Mouse (Mus musculus) cerebellum, adult 2 months (tissue): ENCODE data around the gene Kctd2. TPM values are rescaled to one million over a fixed set of nuclear protein-coding genes. Genes with fewer than 3 reads are reported as not detected.
"Not testable (repeated sequence)": the region's sequence is repeated elsewhere in the genome, so short reads cannot be mapped to it uniquely, and the experiment has no call there.

Experiments used
- DNase-seq, 2 experiments: peaks; one replicate each; pipeline ENCODE4 v3.0.0; 2021
- H3K27ac ChIP-seq: fragments of 200-500 bp; 2 replicates; pipeline ENCODE4 v1.5.1; 2012; ENCODE audit warnings: low read length, control low read depth, inconsistent platforms; ENCODE audit not compliant: insufficient read depth
- H3K27me3 ChIP-seq: fragments of 200-500 bp; 2 replicates; pipeline ENCODE4 v1.6.1; 2012; ENCODE audit warnings: inconsistent platforms, mild to moderate bottlenecking, low read length, moderate library complexity; ENCODE audit not compliant: control insufficient read depth, insufficient read depth
- H3K4me1 ChIP-seq: fragments of 200-500 bp; 2 replicates; pipeline ENCODE4 v1.6.1; 2011; ENCODE audit warnings: low read length; ENCODE audit not compliant: control insufficient read depth, insufficient read depth
- H3K4me3 ChIP-seq: fragments of 200-500 bp; replicated peaks from 2 replicates; pipeline ENCODE3; 2011; ENCODE audit warnings: mild to moderate bottlenecking, low read depth, low read length, control low read depth; ENCODE audit not compliant: insufficient read depth
- CTCF ChIP-seq: fragments of 200-500 bp; IDR thresholded peaks from 2 replicates; pipeline ENCODE4 v1.5.1; 2011; ENCODE audit warnings: low read depth, mild to moderate bottlenecking, control low read depth, low read length, moderate library complexity, borderline replicate concordance; ENCODE audit not compliant: insufficient read depth
- POLR2A ChIP-seq: fragments of 200-500 bp; IDR thresholded peaks from 2 replicates; pipeline ENCODE4 v1.6.1; 2011; ENCODE audit warnings: low read length, control low read depth, borderline replicate concordance; ENCODE audit not compliant: insufficient read depth
- WGBS: fragments of 180-500 bp; shearing (Covaris S2); methylation state at CpG from one replicate; pipeline ENCODE4 v1.1.7; 2018; 5-methylcytosine and 5-hydroxymethylcytosine counted together
- polyA plus RNA-seq: library from polyadenylated mRNA; depleted of rRNA; stranded (reverse); fragments of >200 nt; gene quantifications from 2 replicates; pipeline ENCODE4 v1.2.3, GENCODE M21; 2012

The Kctd2 gene
- polyA plus RNA-seq, 1 experiment, result 98.0 TPM

GRCm38 (mm10) chr11:115448998-115449397, 29.1 kb downstream of the Kctd2 start:
- DNase-seq, result no peak
- no peak overlapping the region for H3K4me3 ChIP-seq
- no peaks in the 10 kb centered on the region; the same call in 1 of the 2 replicates for H3K4me1 ChIP-seq
- H3K27ac ChIP-seq, result no peak overlapping the region
- no peaks in the 10 kb centered on the region for H3K27me3 ChIP-seq
- no peak for TF ChIP-seq POLR2A
- no peak for TF ChIP-seq CTCF
- 64% methylated on average over 7 of the region's 7 CpGs for WGBS

DNA sequence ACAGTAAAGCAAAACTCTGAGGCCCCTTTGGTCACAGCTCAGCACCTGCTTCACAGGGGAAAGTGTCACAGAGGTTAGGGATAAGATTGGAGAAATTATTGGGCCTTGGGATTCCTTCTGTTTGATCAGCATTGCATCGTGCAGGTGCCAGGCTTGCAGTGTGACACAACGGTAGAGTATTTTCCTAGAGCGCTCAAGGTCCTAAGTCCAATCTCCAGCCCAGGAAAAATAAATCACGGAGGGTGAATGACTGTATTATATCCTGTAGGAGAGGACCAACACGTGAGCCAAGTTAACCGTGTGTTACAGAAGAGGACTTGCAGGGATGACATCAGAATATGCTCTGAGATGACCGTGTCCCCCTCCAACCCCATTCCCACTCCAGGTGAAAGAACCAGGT, 30.2 kb downstream of the Kctd2 start:
- H3K27me3 ChIP-seq, result no peaks in the 10 kb centered on the region
- WGBS, result 89% methylated on average over 7 of the region's 7 CpGs
- no peaks in the 10 kb centered on the region; the same call in 1 of the 2 replicates for H3K4me1 ChIP-seq
- no peak for DNase-seq
- H3K4me3 ChIP-seq, result no peak overlapping the region
- TF ChIP-seq POLR2A (no peak), CTCF (no peak)
- no peak overlapping the region for H3K27ac ChIP-seq

DNA sequence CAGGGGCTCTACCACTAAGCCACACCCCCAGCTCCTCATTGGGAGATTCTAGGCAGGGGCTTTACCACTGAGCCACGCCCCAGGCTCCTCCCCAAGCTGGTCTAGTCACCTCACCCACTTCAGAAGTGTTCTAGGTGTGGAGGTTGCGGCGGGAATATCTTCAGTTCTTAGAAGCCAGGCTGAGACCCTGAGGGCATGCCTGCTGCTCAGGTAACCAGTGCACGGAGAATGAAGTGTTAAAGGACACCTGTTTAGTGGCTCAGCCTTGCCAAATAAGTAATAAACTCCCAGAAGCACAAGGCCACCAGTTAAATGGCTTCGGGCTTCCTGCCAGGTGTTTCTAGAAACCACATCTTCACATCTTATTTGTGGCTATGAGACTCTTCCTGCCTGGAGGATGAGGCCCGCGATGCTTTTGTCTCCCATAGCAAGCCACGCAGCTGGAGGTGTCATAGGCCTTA, 31.9 kb downstream of the Kctd2 start:
- Histone ChIP-seq H3K27me3 (no peaks in the 10 kb centered on the region), H3K4me3 (no peak overlapping the region), H3K27ac (no peak overlapping the region), H3K4me1 (no peaks in the 10 kb centered on the region; the same call in 1 of the 2 replicates)
- WGBS, result 80% methylated on average over 8 of the region's 8 CpGs
- TF ChIP-seq POLR2A, result no peak
- no peak for TF ChIP-seq CTCF
- DNase-seq, result no peak

GRCm38 (mm10) chr11:115452281-115452860, 32.4 kb downstream of the Kctd2 start:
- WGBS, result 72% methylated on average over 7 of the region's 7 CpGs
- DNase-seq, result no peak
- no peaks in the 10 kb centered on the region; the same call in 1 of the 2 replicates for H3K4me1 ChIP-seq
- no peak overlapping the region for H3K4me3 ChIP-seq
- no peaks in the 10 kb centered on the region for H3K27me3 ChIP-seq
- no peak overlapping the region for H3K27ac ChIP-seq
- no peak for TF ChIP-seq CTCF
- no peak for TF ChIP-seq POLR2A

GRCm38 (mm10) chr11:115453306-115453705, 33.4 kb downstream of the Kctd2 start:
- no peak for DNase-seq
- no peaks in the 10 kb centered on the region for H3K27me3 ChIP-seq
- no peak overlapping the region for H3K4me3 ChIP-seq
- 62% methylated on average over 4 of the region's 4 CpGs for WGBS
- no peak overlapping the region for H3K27ac ChIP-seq
- TF ChIP-seq POLR2A (no peak), CTCF (no peak)
- no peaks in the 10 kb centered on the region; the same call in 1 of the 2 replicates for H3K4me1 ChIP-seq

- not testable (repeated sequence) for H3K4me1 ChIP-seq, H3K4me3 ChIP-seq, H3K27me3 ChIP-seq, H3K27ac ChIP-seq, DNase-seq
- 82% methylated on average over 6 of the region's 6 CpGs for WGBS
Observed at GRCm38 (mm10) chr11:115454822-115455221, 34.9 kb downstream of the Kctd2 start.

DNA sequence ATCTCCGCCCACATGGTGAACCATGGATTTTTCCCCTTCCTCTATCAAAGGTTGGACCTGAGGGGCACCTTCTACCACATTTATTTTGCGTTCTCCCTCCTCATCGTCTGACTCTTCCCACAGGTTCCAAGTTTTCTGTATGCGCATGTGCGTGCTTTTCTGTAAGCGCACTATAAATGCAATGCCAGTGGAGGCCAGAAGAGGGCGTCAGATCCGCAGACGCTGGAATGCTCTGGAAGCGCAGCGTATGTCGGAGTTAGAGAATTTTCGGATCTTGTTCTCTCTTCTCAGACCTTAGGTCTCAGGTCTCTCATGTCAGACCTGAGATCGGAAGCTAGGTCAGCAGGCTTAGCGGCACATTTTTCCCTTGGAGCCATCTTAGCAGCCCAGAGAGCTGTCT, 35.7 kb downstream of the Kctd2 start:
- H3K27me3 ChIP-seq, result no peaks in the 10 kb centered on the region
- no peak for TF ChIP-seq CTCF
- no peak overlapping the region for H3K27ac ChIP-seq
- no peaks in the 10 kb centered on the region; the same call in 1 of the 2 replicates for H3K4me1 ChIP-seq
- no peak overlapping the region for H3K4me3 ChIP-seq
- WGBS, result 90% methylated on average over 15 of the region's 15 CpGs
- DNase-seq, result no peak

GRCm38 (mm10) chr11:115456182-115456581, 36.3 kb downstream of the Kctd2 start:
- Histone ChIP-seq H3K4me3 (no peak overlapping the region), H3K27me3 (no peaks in the 10 kb centered on the region), H3K27ac (no peak overlapping the region), H3K4me1 (no peaks in the 10 kb centered on the region; the same call in 1 of the 2 replicates)
- TF ChIP-seq CTCF (no peak), POLR2A (no peak)
- WGBS, result 94% methylated on average over 5 of the region's 5 CpGs
- DNase-seq, result no peak

- TF ChIP-seq CTCF (no peak), POLR2A (no peak)
- H3K4me1 ChIP-seq, result peaks cover 6% of the 10 kb centered on the region
- no peak overlapping the region for H3K4me3 ChIP-seq
- DNase-seq, result no peak
- H3K27me3 ChIP-seq, result no peaks in the 10 kb centered on the region
- no peak overlapping the region for H3K27ac ChIP-seq
- 27% methylated on average over 6 of the region's 6 CpGs for WGBS
Observed at GRCm38 (mm10) chr11:115457405-115457804, 37.5 kb downstream of the Kctd2 start.
